Mouse (Mus musculus) adrenal gland, adult 8-10 months (tissue): ENCODE measurements at regions not wholly inside any gene's neighbourhood (a gene's known extent, or its start where the extent isn't known, plus 50 kb on each side); places are given as distances from the start of the nearest gene placed in this dataset.

Experiments
- DNase-seq: peaks from one replicate; pipeline ENCODE4 v3.0.0; 2022

DNA sequence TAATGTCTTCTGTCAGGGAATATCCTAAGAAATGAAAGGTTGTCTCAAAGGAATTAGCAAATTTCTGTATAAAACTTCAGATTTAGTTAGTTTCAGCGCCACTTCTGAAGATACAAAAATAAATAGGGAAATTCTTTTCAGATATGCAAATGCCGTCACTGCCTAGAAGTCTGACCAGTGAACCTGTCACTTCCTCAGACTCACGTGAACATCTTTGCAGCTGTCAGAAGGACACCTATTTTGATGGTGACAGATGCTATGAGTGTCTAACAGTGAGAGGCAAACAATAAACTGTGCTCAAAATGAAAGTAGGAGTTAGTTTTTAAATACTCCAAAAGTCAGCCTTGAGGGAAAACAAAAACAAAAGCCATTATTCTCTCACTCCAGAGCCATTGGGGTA lies 57.5 kb upstream of the Igf1r start:
- no peak for DNase-seq

DNA sequence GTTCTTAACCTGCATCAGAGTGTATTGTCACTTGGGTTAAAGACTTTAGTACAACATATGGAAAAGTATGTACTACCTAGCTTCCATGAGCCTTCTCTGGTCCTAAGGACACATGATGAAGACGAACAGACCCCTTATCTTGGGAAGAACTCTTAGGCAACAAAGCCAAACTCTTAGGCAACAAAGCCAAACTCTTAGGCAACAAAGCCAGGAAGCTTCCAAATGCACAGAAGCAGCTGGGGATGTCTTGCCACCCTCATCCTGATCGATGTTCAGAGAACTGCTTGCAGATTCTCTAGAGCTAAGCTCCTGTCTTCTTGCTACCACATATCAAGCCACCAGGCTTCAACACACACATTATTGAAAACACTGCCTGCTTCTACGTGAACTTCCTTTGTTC lies 59.7 kb upstream of the Igf1r start:
- no peak for DNase-seq

DNA sequence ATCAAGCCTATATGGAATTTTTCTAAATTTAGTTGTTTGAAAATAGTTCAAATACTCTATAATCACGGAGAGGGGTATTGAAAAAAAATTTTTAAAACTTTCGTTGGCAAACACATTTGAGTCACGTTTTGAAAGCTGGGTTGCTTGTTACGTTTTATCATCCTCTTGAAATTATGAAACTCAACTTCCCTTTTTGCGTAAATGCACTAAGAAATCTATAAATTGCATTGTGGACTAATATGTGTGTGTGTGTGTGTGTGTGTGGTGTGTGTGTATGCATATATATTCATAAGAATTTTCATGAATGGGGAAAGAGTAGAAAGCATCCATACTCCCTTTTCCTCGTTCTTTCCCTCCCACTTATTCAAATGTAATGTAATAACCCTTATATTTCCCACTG lies 69.6 kb upstream of the Igf1r start:
- DNase-seq: no peak

DNA sequence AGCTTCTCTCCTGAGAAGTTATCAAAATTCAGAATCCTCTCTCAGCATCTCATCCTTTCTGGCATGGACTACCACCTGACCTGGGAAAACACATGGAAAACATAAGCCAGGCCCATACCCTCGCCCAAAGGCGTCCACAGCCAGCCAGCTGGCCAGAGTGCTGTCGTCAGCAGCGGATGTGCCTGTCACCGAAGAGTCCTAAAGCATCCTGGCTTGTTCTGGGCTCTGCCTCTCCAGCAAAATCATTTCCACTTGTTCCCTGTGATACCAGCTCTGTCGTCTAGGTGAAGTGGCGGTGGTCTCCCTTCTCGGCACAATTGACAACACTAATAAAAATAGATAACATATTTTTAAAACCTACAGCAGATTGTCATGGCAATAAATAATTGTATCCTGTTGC lies 70.0 kb upstream of the Igf1r start:
- no peak for DNase-seq

DNA sequence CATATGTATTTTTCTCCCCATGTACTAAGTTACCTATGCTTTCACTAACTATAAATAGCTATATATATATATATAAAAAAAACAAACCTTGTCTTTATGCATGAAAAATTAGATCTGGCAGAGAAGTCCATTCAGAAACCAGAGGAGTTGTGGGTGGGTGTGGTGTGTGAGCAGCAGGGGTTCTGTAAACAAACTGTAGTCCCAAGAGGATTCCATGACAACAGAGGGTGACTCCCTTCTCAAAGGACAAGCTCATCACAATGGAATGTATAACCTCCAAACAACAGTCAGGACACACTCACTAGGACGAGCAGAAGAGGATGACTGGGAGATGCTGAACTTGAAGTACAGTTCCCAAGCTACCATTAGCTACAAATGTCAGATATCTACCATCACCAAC lies 74.4 kb upstream of the Igf1r start:
- DNase-seq: no peak

DNA sequence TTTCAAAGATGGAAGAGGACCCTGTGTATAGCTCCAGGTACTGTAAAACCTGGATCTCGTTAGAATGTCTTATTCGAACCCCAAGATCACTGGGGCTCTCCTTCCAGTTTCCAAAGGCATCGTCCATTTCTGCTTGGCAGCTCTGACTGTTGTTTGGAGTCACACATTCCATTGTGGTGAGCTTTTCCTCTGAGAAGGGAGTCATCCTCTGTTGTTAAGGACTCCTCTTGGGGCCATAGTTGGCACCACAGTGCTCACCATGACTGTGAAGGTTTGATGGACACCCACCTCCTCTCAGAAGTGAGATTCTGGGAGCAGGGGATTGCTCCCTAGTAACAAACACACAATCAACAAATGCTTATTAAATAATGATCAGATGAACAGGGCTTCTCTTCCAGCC lies 75.0 kb upstream of the Igf1r start:
- no peak for DNase-seq

DNA sequence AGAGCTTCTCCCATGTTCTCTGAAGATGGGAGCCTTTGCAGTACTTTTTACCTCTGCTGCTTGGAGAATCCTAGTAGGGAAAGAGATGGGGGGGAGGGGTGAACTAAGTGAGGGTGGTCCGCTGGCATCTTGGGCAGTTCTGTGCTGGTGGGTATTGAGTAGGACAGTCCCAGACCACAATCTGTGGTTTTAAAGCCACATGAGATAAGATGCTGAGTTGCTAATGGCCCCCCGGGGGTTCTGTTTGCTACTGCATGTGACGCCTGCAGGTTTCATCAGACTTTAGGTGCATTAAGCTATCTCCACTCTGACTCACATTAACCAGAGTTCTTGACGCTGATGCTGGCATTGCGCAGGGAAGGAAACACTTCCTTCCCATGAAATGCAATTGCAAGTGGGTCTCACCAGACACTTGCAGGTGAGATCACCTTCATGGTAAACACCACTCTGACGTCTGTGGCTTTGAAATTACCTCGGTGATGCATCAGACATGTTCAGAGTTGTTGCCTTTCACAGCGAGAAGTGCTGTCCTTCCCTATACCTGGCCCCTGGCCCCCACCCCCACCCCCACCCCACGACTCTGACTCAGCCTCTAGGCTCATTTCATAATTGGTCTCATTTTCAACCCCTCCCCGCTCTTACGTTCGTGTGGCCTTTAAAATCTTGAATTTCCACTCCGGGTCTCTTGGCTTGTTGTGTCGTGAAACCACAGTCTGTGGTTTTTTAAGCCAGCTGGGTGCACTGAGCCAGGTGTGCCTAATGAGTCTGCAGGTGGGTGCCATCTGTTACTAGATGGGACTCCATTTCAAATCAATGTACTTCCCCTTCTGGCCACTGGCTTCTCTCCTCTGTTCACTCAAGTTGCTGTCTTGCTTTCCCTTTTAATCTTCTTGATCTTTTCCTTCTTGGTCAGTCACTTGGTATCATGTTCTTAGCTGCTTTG lies 94.8 kb upstream of the Synm start:
- DNase-seq: no peak

DNA sequence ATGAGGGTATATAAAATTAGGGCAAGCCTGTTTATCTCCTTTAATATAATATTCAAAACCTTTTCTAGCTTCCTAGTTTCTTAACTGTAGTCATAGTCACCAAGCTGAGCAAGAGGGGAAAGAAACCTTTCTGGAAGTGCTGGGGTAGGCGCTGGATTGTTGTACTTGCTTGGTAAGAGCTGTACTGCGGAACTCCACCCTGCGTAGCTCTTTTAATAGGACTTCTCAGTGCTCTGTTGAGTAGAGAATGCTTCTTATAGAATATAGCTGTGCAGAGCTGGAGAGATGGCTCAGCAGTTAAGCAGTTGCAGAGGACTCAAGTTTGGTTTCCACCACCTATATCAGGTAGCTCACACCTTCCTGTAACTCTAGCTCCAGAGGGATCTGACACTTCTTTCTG lies 93.3 kb upstream of the Synm start:
- DNase-seq: no peak

DNA sequence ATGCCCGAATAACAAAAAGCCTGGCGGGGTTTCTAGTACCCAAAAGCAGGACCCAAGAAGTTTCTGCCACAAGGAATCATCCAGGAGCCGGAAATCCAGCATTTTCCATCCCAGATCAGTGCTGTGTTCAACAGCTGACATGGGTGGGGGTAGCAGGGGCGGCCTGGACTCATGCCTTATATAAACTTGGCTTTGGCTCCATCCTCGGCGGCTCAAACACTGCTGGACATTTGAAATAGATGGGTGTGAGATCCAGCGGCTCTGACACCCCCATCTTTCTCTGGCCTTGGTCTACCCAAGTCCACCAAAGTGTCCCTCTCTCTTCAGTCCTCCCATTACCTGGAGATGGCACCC lies 89.9 kb upstream of the Synm start:
- no peak for DNase-seq

DNA sequence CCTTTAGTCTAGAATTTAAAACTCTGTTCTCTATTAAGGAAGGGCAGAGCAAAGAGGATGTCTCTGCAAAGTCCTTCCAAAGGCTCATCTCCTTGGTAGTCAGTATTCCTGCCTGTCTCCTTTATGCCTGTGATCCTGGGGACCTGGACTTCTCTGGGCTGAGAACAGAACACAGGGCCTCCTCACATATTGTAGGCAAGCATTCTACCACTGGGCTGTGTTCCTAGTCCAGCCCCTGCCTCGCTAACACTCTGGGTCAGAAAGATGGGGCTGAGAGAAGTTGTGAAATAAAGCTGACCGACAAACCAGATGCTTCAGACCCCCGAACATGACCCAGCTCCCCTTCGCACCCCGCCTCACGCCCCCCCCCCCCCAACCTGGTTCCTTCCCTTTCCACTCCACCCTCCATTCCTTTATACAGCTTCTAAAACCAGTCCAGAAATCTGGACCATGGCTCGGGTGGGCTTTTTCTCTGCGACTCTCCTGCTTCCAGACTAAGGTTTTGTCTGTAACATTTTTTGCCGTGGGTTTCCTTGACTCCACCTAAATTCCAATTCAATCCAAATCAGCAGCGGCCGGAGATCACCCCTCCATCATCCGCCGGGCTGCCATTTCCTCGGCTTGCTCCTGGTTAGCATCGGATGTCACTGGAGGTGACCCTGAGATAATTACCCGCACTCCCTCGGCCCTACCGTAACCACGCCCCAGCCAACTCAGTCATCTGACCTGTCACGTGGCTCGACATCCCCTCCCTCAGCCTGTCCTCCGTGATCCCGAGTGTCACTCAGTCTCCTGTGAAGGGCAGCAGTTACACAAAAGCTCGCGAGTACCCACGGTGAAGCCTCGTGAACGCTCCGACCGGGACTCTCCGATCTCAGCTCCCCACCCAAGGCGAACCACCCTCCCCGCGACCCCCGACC lies 89.3 kb upstream of the Synm start:
- DNase-seq: peak; percentile 19

DNA sequence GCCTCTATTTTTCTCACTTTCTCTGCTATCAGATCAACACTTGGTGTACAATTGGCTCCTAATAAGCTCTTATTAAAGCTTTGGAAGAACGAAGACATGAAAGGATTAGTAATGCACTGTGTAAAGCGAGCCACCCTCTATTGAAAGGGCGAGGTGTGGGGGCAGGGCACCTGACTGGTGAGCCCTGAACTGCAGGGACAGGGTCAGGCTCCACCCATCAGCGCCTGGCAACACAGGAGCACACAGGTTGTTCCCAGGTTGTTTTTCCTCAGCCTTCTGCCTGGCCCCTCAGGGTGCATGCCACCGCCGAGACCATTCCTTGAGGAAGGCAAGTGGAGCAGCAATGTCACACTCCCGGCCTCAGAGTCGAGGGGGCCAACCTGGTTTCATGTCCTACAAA lies 87.3 kb upstream of the Synm start:
- no peak for DNase-seq

DNA sequence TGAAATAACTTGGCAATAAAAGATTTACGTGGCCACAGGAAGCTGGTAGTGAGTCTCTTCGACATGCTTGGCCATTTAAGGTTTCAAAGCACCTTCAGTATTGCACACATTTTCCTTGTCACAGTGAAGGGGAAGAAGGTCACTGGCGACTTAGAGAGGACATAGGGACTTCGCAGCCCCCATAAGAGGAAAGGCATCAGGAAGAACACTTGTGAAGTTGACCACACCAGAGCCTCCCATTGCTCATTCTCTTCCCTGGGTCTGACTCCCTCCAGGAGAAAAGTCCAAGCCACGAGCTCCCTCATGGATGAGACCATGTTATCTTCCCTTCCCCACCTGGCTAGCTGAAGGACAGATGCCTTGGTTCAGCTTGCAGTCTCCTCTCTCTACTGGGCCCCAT lies 77.4 kb upstream of the Synm start:
- no peak for DNase-seq

DNA sequence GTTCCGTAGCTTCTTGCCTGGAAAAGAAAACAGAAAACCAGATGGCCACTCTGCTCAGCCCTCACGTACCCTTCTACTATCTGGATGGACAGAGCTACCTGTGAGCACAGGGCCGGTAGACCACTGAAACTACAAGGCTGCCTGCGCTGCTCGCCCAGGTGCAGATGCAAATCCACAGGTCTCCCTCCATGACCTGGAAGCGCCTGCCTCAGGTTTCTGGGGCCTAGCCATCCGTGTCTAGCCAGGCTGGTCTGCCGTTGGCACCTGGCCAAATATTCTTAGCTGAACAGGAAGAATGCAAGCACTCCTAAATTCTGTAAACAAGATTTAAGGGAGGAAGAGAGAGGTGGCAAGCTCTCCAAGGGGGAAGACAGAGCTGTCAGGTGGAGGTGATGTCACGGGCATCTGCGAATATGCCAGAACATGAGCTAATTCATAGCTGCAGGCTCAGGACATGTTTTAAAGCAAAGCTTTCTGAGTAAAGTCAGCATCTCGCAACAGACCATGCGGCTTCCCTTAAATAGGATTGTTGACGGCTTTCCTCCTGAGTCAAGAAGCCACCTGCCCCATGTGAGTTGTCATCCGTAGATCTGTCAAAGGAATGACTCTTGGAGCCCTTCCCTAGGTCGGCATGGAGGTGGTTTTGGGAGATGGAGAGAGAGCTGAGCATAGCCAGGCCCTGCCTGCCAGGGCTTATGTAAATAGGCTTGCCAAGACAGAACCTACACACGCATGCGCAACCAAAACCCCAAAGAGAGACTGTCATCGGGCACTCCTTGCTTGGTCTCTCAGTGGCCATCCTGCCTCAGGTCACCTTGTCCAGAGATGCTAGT lies 76.8 kb upstream of the Synm start:
- DNase-seq: no peak

DNA sequence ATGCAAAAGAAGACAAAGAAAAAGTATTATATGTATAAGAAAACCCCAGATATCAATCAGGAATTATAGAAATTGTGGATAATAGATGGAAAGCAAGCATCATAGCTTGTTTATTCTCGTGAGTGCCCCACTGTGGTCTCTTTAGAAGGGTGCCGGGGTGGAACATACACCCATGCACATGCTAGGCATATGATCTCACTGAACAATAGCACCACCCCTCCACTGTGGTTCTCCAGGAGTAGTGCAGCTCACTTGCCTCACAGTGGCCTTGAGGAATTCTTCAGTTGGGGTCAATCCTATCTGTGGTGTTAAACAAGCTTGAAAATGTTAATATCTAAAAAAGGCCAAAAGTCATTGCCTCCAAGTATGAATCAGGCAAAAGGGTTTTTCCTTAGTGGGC lies 72.2 kb upstream of the Synm start:
- no peak for DNase-seq

DNA sequence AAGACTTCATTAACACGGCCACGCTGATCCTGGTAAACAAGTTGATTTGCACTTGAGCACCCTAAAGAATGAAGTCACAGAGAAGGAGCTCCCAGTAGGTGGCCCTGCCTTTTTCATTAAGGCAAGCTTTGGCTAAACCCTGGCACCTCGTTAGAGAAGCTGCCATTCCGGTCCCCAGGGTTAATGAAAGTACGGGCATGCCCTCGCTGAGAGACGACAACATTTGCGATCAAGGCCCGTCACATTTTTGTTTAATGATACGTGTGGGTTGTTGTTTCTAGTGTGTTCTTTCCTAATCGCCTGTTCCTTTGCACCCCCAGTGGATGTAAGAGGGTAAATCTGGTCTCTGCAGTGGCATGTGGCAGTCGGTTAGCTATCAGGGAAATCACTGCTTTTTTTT lies 67.8 kb upstream of the Synm start:
- DNase-seq: no peak

DNA sequence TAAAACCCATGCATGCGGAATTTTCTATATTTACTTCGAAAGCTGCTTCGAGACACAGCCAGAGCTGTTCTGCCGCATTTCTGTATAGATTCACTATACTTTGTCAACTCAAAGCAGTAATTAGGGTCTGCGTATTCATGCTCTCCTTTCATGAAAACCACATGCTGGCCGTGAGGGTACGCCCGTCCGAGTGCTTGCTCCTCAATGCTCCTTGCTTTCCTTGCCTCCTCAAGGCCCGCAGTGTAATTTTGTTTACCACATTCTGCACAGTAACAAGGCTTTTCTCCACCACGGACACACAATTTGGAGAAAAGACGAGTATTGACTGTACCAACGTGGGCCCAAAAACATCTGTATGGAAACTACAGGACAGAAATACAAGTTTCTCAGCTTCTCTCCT lies 67.4 kb upstream of the Synm start:
- no peak for DNase-seq

DNA sequence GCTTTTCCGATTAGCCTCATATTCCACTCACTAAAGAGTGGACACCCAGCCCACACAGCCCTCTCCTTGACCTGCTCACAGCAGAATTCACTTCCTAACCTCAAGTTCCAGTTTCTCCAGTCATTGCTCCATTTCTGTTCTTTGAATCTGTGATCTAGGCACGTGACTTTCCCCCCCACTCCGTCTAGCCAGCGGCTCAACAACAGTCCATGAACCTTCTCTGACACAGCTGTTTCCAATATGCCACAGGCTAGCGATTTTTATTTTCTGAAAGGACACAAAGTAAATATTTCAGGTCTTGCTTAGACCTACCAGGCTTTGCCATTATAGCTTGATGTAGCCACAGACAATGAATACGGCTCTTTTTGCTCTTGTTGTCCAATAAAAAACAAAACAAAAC lies 66.8 kb upstream of the Synm start:
- no peak for DNase-seq

DNA sequence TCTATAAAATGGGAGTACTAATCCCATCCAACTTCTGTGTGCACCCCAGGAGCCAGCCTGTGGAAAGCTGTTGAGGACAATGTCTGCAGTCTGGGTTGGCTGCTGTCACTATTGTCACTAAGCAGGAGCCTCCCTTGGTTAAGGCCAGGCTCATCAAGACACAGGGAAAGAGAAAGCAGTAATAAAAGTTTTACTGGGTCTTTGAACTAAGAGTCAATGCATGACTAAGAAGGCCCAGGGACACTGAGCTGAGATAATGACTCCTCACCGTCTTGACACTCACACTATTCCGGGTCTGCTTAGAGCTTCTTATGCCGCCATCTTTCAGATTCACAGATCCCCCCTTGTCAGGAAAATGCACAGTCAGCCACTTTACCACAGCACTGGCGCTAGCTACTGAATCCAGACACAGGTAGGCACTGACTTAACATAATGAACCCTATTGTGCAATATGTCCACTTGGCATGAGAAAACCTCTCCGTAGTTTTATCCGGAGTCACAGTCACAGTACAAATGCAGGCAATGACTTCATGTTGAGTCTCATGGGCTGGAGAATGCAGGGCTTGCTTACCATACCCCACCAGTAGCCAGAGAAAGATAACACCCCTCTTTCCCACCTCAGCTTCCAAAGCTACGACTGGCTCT lies 66.2 kb upstream of the Synm start:
- no peak for DNase-seq

DNA sequence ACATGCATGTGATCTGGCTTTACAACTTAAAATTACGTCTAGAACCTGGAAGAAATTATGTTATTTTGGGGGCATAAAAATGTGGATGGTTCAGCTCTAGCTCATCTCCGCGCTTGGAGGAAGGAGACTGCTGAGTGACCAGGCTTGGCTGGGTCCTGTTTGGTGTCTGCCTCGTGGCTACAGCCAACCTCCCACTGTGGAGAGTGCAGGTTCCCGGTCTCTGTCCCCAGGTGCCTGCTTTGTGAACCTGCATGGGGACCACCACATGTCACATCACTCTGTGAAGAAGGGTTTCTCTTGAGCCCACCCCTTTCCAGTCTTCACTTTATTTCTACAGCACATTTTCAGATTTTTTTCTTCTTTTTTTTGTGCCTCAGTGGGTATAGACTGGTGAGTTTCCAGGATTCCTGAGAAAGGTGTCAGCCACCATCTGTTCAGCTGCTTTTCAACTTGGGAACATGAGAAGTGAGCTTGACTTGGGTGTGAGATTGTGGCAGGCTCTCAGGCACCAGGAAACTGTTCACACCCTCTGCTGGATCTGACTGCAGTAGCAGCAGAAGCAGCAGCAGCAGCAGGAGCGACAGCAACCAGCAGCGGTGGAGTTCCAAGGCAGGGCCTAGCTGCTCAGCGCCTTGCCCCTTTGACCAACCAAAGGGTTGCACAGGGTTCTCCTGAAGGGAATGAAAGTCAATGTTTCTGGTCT lies 64.6 kb upstream of the Synm start:
- no peak for DNase-seq

DNA sequence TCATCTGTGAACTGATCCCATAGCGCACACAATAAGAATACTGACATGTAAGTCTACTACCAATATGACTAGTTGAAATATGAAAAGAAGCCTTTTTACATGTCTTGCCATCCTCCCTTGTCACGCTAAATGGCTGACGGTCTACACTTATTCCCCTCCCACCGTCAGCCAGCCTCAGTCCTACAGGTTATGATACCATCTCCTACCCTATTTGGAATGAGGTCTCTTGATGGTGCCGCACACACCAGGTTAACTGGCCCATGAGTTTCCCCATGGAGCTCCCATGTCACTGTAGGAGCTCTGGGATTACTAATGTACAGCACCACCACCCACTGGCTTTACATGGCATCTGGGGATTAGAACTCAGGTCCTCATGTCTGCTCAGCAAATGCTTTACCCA lies 60.0 kb upstream of the Synm start:
- DNase-seq: no peak

DNA sequence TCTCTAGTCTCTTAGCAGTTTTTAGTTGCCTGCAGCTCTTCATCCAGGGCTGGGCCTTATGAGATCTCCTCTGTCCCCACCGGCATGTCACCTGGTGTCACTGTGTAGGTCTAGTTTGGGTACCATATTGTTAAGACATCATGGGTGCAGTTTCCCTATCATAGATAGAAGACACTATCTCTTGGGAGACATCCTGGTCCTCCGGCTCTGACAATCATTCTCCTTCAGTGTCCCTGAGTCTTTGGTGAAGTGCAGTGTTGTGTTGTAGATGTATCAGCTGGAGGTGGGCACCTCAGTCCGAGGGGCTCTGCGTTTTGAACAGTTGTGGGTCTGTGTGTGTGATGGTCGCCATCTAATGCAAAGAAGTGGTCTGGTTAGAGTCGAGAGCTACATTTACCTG lies 58.0 kb upstream of the Synm start:
- DNase-seq: no peak

DNA sequence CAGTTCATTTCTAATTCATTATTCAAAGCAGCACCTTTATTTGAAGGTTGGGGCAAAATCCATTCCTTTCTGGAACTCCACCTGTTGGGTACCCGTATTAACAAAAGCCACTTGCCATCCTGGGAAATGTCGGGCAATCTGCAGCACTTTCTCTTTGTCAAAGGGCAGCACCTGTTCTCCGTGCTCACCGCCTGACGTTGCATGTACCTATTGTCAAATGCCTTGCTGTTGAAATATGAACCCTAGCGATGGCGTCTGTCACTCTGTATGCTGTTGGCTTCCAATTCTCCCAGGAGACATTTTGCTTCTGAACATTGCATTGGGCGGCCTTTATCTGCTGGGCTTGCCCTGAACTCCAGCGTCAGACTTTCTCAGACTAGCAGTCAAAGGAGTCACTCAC lies 55.3 kb upstream of the Synm start:
- DNase-seq: no peak
